Mouse (Mus musculus): ENCODE data around the gene Tbx6. TPM values are rescaled to one million over a fixed set of nuclear protein-coding genes. Genes with fewer than 3 reads are reported as not detected.

Tbx6 gene
- polyA plus RNA-seq, 1 experiment: 1.6 TPM

DNA sequence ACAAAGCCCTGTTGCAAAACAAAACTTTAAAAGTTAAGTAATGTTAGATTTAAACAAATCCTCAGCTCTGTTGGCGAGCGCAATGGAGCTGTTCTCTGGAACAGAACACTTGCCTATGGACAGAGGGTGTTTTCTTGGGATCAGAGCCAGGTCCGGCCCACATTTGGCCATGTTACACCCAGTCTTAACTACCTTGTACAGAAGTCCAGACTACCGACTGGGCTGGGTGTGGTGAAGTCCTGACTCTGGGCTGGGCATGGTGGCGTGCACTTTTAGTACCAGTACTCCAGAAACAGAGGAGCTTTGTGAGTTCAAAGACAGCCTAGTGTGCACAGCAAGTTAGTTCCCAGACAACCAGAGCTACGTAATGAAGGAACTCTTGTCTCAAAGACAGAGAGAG, 25.7 kb downstream of the Tbx6 start:
- Histone ChIP-seq H3K4me3 (ENCODE audit: insufficient read depth, low read length) (no peak overlapping the region), H3K27ac (ENCODE audit: insufficient read depth, low read length) (no peak overlapping the region), H3K4me1 (ENCODE audit: control insufficient read depth, insufficient read depth, low read length) (peaks cover 2% of the 10 kb centered on the region; the same call in 1 of the 2 replicates)
- TF ChIP-seq CTCF (IDR thresholded peaks at IDR 0.05; ENCODE audit: extremely low read depth, insufficient read depth, low read length) (no peak), POLR2A (IDR thresholded peaks at IDR 0.05; ENCODE audit: extremely low read depth, insufficient read depth, low read length) (no peak)

DNA sequence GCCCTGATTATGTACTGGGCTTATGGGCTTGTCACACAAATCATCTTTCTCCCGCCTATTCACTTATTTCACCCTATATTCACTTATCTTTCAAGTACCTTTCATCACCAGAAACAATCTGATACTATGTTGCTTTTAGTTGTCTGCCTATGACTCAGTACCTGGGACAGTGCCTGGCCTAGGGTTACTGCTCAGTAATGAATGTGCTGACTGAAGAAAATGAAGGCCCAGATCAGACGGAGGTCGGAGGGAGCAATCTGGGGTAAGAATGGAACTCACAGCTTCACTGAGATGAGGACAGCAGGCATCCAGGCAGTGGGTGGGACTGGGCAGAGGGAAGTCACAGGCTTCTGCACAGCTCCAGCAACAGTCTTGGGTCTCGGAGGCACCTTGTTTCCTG, 26.1 kb downstream of the Tbx6 start:
- TF ChIP-seq CTCF (IDR thresholded peaks at IDR 0.05; ENCODE audit: extremely low read depth, insufficient read depth, low read length): no peak
- TF ChIP-seq POLR2A (IDR thresholded peaks at IDR 0.05; ENCODE audit: extremely low read depth, insufficient read depth, low read length): no peak
- no peak overlapping the region for H3K27ac ChIP-seq (ENCODE audit: insufficient read depth, low read length)
- H3K4me1 ChIP-seq (ENCODE audit: control insufficient read depth, insufficient read depth, low read length): peaks cover 2% of the 10 kb centered on the region; the same call in 1 of the 2 replicates
- H3K4me3 ChIP-seq (ENCODE audit: insufficient read depth, low read length): no peak overlapping the region

DNA sequence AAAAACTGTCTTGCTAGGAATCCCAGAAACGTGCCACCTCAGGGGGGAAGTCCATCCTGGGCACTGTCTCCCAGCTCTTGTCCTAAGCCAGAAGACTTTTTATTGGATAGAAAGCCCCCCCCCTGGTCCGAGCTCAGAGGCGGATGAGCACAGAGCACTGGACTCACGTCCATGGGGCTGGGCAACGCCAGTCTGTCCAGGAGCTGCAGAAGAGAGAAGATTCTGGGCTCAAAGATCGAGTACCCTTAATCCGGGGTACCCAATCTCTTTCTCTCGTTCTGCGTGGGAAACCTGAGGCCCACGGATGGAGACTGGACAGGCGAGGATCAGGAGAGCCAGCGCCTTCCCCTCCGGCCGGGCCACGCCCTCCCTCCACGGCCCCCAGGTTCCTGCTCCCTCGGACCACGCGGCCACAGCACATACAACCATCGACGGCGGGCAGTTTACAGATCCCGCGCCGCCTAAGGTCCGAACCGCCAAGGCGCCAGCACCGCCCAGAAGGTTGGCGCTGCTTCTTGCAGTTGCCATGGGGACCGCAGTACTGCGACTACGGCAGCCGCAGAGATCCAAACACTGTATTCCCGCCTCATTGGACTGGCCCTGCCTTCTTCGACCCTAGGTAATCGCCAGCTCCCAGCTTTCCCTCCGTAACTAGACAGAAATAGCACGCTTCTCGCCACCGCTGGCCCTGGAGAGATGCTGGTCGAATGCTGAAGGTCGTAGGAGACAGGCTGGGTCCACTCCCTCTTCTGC, 27.6 kb downstream of the Tbx6 start:
- peak overlapping the region; percentile 46 for H3K4me3 ChIP-seq (ENCODE audit: insufficient read depth, low read length)
- peaks cover 2% of the 10 kb centered on the region; the same call in 1 of the 2 replicates for H3K4me1 ChIP-seq (ENCODE audit: control insufficient read depth, insufficient read depth, low read length)
- TF ChIP-seq POLR2A (IDR thresholded peaks at IDR 0.05; ENCODE audit: extremely low read depth, insufficient read depth, low read length) (no peak), CTCF (IDR thresholded peaks at IDR 0.05; ENCODE audit: extremely low read depth, insufficient read depth, low read length) (no peak)

DNA sequence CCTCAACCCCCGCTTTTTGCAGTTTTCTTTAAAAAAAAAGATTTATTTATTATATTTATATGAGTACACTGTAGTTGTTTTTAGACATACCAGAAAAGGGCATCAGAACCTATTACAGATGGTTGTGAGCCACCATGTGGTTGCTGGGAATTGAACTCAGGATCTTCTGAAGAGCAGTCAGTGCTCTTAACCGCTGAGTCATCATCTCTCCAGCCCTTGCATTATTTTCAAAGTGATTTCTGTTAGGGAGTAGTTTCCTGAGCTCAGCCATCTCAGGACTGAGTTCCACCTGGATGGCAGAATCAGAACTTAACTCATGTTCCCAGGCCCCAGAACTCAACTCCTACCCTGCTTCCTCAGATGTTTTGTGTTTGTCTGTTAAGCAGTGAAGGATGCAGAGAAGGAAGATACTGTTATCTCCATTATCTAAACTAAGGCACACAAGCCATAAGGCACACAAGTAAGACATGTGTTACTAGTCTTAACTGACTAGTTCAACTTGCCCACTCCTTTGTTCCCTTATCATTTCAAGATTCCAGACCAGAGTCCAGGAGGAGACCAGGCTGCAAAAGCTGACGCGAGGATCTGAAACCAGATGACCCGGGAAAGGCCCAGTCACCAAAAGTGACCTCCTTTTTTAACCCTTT, 28.6 kb downstream of the Tbx6 start:
- H3K4me3 ChIP-seq (ENCODE audit: insufficient read depth, low read length): no peak overlapping the region; the same call in 1 of the 2 replicates
- no peak for TF ChIP-seq POLR2A (IDR thresholded peaks at IDR 0.05; ENCODE audit: extremely low read depth, insufficient read depth, low read length)
- no peak for TF ChIP-seq CTCF (IDR thresholded peaks at IDR 0.05; ENCODE audit: extremely low read depth, insufficient read depth, low read length)
- H3K27ac ChIP-seq (ENCODE audit: insufficient read depth, low read length): no peak overlapping the region
- peaks cover 2% of the 10 kb centered on the region; the same call in 1 of the 2 replicates for H3K4me1 ChIP-seq (ENCODE audit: control insufficient read depth, insufficient read depth, low read length)

More for the DNA sequence above, 27.6 kb downstream of the Tbx6 start:
- H3K27ac ChIP-seq (ENCODE audit: insufficient read depth, low read length): no peak overlapping the region

DNA sequence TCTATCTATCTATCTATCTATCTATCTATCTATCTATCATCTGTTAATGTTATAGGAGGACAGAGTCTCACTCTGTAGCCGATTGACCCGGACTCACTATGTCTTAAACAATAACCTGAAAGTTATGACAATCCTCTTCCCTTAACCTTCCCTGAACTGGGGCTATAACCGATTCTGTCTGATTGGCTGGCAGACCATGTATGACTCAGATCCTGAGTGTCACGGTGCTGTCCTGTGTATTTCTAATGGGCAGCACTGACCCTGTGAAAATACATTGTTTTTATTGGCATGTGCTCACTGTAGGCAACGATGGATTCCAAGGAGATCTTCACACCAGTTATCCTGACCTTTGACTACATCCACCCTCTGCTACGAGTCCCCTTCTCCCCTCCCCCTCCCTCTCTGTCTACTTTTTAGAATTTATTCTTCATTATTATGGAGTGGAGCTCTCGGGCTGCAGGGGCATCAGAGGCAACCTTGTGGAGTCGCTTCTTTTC, 34.5 kb downstream of the Tbx6 start:
- TF ChIP-seq CTCF (IDR thresholded peaks at IDR 0.05; ENCODE audit: extremely low read depth, insufficient read depth, low read length) (no peak), POLR2A (IDR thresholded peaks at IDR 0.05; ENCODE audit: extremely low read depth, insufficient read depth, low read length) (no peak)
- H3K4me1 ChIP-seq (ENCODE audit: control insufficient read depth, insufficient read depth, low read length): no peaks in the 10 kb centered on the region
- H3K27ac ChIP-seq (ENCODE audit: insufficient read depth, low read length): no peak overlapping the region
- H3K4me3 ChIP-seq (ENCODE audit: insufficient read depth, low read length): no peak overlapping the region

DNA sequence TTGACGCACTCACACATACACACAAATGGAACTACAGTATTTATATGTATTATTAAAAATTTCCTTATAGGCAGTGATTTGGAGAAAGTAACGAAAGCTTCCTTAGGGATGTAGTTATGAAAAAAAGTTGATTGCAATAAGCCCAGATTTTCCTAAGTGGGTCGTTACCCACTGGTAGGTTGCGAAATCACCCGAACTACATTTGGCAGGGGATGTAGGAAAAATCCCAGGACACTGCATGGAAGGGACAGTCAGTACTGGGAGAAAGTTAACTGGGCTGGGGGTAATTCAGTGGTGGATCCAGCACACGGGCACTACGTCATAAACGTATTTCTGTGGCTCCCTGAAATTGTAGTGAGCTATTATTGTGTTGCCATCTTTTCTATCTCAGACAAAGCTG, 35.2 kb downstream of the Tbx6 start:
- no peak overlapping the region for H3K4me3 ChIP-seq (ENCODE audit: insufficient read depth, low read length)
- H3K27ac ChIP-seq (ENCODE audit: insufficient read depth, low read length): no peak overlapping the region
- TF ChIP-seq CTCF (IDR thresholded peaks at IDR 0.05; ENCODE audit: extremely low read depth, insufficient read depth, low read length) (no peak), POLR2A (IDR thresholded peaks at IDR 0.05; ENCODE audit: extremely low read depth, insufficient read depth, low read length) (no peak)
- no peaks in the 10 kb centered on the region for H3K4me1 ChIP-seq (ENCODE audit: control insufficient read depth, insufficient read depth, low read length)

DNA sequence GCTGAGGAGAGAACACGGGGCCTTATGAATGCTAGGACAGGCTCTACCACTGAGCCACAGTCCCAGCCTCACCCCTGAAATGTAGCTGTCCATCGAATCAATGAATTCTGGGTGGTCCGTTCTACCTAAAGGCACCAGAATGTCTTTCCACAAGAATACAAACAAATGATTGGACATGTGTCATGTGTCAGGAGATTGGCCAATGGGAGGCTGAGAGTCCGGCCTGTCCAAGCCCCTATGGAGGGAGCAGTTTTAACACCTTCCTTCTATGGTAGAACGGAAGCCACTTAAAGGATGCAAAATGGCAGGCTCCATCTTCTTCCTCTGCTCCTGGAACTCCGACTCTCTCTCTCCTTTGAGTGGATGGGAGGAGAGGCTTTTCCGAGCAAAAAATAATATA, 36.3 kb downstream of the Tbx6 start:
- TF ChIP-seq POLR2A (IDR thresholded peaks at IDR 0.05; ENCODE audit: extremely low read depth, insufficient read depth, low read length): no peak
- no peak for TF ChIP-seq CTCF (IDR thresholded peaks at IDR 0.05; ENCODE audit: extremely low read depth, insufficient read depth, low read length)
- no peak overlapping the region for H3K27ac ChIP-seq (ENCODE audit: insufficient read depth, low read length)
- H3K4me3 ChIP-seq (ENCODE audit: insufficient read depth, low read length): no peak overlapping the region
- H3K4me1 ChIP-seq (ENCODE audit: control insufficient read depth, insufficient read depth, low read length): 0 out of 2 replicates have a peak, but pooled peaks cover 1% of the 10 kb centered on the region

DNA sequence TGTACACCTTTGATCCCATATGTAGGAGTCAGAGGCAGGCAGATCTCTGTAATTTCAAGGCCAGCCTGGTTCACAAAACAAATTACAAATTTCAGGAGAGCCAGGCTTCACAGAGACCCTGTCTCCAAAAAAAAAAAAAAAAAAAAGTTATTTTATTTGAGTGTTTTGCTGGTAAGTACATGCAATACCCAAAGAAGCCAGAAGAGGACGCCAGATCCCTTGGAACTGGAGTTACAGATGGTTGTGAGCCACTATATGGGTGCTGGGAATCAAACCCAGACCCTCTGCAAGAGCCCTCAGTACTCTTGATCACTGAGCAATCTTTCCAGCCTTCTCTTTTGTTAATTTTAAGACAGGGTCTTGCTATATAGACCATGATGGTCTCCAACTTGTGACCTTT, 37.5 kb downstream of the Tbx6 start:
- H3K27ac ChIP-seq (ENCODE audit: insufficient read depth, low read length): no peak overlapping the region
- 0 out of 2 replicates have a peak, but pooled peaks cover 2% of the 10 kb centered on the region for H3K4me1 ChIP-seq (ENCODE audit: control insufficient read depth, insufficient read depth, low read length)
- H3K4me3 ChIP-seq (ENCODE audit: insufficient read depth, low read length): no peak overlapping the region
- TF ChIP-seq CTCF (IDR thresholded peaks at IDR 0.05; ENCODE audit: extremely low read depth, insufficient read depth, low read length) (no peak), POLR2A (IDR thresholded peaks at IDR 0.05; ENCODE audit: extremely low read depth, insufficient read depth, low read length) (no peak)

DNA sequence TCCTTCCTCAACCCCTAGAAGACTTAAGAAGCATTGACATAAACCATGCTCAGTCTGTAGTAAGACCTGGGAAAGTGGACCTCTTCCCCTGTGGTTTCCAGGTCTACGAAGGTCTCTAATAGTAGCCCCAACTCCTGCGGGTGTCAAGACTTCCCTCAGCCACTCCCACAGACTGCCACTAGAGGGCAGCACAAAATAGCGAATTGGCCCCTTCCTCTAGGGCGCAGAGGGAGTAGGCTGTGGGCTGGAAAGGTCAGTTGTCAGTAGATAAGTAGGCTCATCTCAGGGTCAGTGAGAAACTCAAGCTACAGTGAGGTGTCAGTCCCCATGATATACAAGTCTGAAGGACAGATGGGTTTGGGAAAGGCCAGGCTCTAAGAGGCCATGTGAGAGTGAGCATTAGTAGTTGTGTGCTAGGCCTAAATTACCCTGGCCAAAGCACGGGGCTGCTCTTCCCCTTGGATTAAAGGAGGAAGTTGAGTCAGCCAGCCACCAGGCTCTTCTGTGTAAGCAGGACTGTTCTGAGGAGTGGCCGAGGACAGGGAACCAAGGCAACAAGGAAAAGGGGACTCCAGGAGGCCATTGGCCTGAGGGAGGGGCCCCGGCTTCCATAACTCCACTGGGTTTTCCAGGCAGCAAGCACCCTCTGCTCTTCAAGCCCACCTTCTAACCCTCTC, 40.7 kb downstream of the Tbx6 start:
- Histone ChIP-seq H3K27ac (ENCODE audit: insufficient read depth, low read length) (peak overlapping the region; percentile 31; the same call in 1 of the 2 replicates), H3K4me1 (ENCODE audit: control insufficient read depth, insufficient read depth, low read length) (peaks cover 2% of the 10 kb centered on the region; the same call in 1 of the 2 replicates), H3K4me3 (ENCODE audit: insufficient read depth, low read length) (no peak overlapping the region; the same call in 1 of the 2 replicates)
- TF ChIP-seq CTCF (IDR thresholded peaks at IDR 0.05; ENCODE audit: extremely low read depth, insufficient read depth, low read length) (peak; percentile 89), POLR2A (IDR thresholded peaks at IDR 0.05; ENCODE audit: extremely low read depth, insufficient read depth, low read length) (no peak)

Measured in cortical plate, adult 2 months (tissue).